Mouse (Mus musculus) liver, postnatal 0 days (tissue): ENCODE results near the gene Misp.

Experiments
- CTCF ChIP-seq: sonication (generic); IDR thresholded peaks from 2 replicates; pipeline ENCODE4 v1.5.1; 2016; ENCODE audit warnings: antibody characterized with exemption, low read depth
- EP300 ChIP-seq: IDR thresholded peaks from 2 replicates; pipeline ENCODE4 v1.6.1; 2016; ENCODE audit warnings: antibody characterized with exemption, low read depth, mild to moderate bottlenecking

DNA sequence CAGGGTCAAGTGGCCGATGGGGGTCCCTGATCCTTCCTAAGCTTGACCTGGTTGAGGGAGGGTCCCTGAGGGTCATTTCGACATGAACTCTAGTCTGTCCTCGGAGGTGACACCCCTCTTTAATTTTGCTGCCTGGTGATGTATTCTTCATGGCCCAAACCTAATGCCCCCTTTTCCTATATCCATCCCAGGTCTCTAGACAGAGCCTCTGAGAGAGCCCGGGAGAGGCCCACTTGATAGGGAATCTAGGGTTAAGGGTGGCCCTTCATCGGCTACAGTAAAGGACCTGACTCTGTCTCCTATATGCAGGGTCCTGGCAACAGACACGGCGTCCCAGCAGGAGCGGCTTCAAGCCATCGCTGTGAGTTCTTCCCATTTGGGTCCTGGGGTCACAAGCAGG lies 14.5 kb upstream of the Misp start:
- TF ChIP-seq CTCF (no peak), EP300 (no peak)
